Mouse (Mus musculus): ENCODE results near the gene Rab34.

Rab34 gene

DNA sequence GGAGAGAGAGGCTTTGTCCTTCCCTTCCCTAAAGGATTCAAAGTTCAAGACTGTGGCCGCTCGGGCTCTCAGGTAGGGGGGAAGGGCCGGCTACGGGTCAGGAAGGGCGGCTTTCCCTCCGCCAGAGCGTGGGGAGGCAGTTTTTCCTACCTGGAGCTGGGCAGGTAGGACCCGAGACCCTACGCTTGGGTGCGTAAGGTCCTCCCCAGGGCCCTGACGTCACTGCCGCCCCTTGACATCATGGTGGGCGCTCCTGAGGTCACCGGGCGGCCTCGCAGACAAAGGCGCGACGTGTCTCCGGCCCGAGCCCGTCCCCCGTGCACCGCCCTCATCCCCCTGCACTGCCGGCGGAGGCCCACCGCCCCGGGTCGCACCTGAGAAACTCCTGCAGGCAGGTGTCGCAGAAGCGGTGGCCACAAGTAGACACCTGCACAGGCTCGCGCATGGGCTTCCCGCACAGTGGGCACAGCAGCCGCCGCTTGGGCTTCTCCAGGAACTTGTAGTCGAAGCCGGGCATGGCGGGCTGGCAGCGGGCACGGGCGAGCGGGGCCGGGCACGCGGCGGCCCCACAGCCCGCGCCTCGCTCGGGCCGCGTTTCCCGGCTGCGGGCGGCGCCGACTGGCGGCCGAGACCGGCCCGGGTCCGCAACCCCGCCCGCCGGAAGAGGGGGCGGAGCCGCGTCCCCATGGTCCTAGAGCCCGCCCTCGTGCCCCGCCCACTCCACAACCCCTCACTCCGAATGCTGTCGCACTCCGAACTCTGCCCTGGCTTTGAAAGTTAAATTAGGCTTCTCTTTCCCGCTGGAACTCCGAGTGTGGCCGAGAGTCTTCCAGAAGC lies 23.1 kb upstream of the Rab34 start, which contains the start of gene Traf4:
Traf4 (minus strand) TSS at position 666 of the 837 bp plus-strand sequence.
- DNase-seq (ENCODE audit: low spot score) = peak; percentile 92

DNA sequence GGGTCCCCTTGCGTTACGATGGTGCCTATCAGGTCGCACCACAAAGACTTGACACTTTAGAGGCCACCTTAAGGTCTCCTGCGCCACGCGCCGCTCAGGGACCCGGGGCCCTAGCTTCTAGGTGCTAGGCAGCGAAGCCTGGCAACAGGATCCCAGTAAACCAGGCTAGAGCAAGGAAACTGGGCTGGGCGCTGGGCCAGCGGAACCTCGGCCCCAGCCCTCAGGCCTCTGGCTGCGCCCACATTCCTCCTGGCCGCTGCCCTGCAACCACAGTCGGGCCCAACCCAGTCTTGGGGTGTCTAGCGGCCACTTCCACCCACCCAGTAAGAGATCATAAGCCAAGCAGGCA lies 22.5 kb upstream of the Rab34 start:
- DNase-seq (ENCODE audit: low spot score) = peak; percentile 84

DNA sequence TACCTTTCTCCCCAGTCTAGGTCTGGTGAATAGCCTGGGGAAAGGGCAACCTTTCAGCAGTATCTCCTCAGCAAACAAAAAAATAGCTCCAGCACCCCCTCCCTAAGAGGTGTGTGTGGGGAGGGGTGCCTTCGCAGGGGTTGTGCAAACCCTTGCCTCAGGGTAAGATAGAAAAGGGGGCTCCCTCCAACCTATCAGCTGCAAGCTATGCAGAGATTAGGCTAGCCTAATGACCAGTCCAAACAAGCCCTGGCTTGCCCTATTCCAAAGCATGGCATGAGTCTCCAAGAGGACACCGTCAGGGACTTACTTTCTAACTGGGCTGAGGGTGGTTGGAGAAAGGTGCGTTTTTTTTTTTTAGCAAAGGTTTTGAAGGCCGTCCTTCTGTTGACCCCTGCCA lies 22.1 kb upstream of the Rab34 start:
- no peak for DNase-seq (ENCODE audit: low spot score)

DNA sequence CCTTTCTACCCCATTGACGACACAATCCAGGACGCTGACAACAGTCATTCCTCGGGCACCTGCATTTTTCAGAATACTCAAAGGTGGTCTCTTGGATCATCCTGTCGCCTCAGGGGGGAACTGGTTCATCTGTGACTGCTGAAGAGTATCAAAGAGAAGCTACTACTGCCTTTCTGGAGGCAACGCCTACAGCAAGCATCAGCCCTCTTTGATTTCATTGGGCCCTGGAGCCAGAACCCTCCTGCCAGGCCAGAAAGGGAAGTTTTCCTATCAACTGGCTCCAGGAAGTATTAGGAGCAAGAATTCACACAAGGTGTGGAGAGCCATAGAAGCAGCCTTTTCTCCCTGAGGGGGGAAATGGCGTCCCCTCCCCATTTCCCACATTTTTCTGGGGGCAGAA lies 21.6 kb upstream of the Rab34 start:
- no peak for DNase-seq (ENCODE audit: low spot score)

DNA sequence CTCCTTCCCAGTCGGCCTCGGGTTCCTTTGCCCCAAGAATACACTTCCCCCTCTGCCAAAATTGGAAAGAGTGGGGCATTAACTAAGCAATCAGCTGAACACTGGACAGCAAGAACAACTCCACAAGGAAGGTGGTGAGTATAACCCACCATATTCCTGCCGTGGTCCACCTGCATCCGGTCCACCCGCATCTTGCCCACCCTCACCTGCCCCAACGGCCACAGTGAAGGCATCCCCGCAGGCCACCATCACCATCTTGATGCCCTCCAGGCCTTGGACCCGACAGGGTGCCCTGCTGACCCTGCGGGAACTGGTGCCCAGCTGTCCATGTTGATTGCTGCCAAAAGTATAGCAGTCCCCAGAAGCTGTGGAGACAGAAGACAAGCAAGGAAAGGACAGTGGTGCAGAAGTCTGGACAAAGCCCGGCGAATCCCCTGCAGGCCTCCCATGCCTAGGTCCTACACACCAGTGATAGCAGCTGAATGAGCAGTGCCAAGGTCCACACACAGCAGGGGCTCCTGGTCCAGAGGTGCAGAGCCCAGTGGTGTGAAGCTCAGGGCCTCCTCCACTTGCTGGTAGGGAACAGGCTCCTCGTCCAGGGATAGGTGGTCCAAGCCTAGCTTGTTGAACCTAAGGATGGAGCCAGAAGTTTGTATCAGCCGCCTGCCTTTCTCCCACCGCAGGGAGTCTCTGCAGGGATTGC lies 20.8 kb upstream of the Rab34 start:
- DNase-seq (ENCODE audit: low spot score) = no peak

DNA sequence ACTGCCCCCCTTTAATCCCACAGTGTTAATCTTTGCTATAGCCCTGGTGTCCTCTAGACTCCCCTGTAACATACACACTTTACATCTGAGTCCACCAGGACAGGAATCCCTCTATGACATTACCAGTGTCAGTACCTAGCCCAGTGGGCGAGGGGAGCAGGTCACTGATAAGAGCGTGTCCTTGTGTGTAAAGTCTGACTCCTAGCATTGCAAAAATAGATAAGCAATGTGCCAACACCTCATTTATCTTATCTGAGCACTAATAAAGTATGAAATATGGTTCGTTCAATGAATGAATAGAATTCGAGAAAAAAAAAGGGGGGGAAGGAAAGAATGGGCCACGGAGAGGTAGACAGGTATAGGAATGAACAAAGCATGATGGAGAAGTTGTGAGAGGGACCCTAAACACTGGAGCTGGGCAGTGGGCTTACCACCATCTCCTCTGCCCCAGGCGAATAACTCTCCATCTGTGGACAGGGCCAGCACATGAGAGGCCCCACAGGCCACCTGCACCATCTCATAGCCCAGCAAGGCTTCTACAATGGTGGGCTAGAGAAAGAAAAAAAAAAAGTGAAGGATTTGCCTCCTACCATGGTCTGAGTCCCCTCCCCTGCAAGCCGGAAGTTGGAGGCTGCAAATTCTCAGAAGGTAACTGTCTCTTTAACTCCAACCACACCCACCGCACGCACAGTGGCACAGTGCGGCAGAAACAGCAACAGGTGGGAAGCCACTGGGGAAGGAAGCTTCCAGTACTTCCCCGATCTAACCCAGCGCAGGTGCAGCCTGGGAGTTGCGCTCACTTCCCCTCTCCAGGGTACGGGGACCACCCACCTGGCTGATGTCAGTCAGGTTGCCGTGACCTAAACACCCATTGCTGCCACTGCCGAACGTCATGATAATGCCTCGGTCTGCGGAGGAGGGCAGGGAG lies 19.4 kb upstream of the Rab34 start:
- no peak for DNase-seq (ENCODE audit: low spot score)

DNA sequence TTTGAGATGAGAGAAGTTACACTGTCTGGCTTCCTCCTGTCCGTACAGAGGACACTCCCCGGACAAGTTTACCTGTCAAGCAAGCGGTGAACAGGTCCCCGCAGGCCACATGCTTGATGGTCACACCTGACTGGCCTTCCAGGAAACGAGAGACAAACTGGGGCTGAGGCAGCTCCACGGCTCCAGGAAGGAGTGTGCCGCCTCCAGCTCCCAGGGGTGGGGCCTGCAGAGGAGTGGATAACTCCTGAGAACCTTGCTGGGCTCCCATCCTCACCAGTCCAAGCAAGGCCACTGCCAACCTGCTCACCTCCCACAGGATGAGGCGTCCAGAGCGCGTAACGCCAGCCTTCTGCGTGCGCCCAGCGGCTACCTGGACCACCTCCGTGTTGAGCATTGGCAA lies 17.9 kb upstream of the Rab34 start:
- no peak for DNase-seq (ENCODE audit: low spot score)

DNA sequence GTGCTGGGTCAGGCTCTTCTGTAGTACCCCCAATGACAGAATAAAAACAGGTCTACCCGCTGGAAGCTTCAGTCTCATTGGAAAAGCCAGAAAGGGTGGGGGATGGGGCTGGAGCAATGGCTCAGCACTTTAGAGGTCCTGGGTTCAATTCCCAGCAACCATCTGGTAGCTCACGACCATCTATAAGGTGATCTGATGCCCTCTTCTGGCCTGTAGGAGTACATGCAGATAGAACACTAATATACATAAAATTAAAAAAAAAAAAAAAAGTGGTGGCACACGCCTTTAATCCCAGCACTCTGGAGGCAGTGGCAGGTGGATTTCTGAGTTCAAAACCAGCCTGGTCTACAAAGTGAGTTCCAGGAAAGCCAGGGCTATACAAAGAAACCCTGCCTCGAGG lies 16.9 kb upstream of the Rab34 start:
- DNase-seq (ENCODE audit: low spot score) = no peak

DNA sequence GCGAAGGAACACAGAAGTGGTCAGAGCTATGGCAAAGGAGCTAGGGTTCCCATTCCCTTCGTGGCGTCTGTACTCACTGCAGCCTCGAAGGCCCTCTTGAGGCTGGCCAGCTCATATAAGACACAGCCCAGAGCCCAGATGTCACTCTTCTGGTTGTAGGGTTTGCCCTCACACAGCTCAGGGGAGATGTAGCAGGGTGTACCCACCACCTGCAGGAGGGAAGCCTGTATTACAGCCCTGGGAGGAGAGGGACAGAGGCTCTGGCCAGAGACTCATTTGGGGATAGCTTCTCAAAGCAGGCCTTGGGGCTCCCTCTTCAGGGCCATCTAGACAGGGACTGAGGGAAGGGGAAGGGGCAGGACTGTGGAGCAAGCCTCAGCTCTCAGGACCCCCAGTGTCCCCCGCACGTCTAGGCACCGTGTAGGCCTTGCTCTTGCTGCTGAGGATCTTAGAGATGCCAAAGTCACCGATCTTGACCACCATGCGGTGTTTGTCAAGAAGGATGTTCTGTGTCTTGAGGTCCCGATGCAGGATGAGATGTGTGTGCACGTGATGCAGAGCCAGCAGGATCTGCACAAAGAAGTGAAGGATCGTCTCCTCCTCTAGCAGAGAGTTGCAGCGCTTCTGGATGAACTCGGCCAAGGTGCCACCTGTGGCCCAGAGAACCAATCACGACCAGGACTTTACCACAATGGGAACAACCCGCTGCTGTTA lies 16.0 kb upstream of the Rab34 start:
- DNase-seq (ENCODE audit: low spot score) = no peak

DNA sequence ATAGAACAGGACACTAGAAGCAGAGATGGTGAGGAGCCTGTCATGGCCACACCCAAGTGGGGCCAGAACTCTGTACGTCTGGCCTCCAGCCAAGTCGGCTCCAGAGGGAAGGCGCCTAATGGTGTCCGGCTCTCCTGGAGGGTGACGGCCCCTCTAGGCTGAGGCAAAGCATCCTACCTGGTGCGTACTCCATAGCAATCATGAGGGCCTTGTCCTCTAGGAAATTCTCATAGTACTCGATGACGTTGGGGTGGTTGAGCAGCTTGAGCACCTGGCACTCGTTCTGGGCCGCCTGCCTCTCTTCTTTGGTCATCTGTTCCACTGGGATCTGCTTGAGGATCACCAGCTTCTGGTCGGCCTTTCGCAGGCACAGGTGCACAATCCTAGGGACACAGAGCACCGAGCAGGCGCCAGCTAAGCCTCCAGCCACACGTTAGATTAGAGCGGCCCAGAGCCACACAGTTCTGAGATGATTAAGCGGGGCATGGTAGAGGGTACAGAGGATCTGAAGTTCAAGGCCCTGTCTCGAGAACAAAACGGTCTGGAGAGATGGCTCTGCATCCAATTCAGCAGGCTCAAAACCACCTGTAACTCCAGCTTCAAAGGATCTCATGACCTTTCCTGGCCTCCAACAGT lies 15.4 kb upstream of the Rab34 start:
- no peak for DNase-seq (ENCODE audit: low spot score)

DNA sequence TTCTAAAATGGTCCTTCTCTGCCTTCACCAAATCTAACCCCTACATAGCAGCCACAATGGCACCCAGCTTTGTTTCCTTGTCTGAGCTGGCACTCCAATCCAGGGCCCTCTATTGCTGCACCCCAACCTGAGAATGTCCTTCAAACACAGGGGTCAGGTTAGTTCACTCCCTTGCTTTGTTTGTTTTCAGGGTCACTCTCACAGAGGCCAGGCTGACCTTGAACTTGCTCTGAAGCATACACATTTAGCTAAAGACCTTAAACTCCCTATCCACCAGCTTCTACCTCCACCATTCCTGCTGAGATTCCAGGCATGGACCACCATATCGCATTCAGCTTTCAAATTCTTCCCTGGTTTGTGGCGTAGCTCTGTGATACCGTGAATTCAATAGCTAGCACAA lies 13.7 kb upstream of the Rab34 start:
- no peak for DNase-seq (ENCODE audit: low spot score)

DNA sequence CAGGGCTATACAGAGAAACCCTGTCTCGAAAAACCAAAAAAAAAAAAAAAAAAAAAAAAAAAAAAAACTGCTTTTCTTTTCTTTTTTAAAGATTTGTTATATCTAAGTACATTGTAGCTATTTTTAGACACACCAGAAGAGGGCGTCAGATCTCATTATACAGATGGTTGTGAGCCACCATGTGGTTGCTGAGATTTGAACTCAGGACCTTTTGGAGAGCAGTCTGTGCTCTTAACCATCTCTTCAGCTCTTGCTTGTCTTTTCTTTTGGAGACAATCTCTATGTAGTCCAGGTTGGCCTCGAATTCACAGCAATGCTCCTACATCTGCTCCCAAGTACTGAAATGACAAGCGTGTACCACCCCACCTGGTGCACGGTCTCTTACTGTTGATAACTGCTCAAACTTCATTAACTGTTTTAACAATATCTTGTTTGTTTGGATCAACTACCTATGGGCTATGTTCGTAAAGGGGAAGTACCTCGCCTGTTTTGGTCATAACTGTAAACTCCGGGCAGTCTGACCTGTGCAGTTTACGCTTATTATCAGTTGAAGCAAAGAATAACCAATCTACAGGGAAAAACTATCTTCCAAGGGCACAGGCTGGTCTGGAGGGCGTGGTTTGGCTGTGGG lies 12.3 kb upstream of the Rab34 start:
- DNase-seq (ENCODE audit: low spot score) = no peak

DNA sequence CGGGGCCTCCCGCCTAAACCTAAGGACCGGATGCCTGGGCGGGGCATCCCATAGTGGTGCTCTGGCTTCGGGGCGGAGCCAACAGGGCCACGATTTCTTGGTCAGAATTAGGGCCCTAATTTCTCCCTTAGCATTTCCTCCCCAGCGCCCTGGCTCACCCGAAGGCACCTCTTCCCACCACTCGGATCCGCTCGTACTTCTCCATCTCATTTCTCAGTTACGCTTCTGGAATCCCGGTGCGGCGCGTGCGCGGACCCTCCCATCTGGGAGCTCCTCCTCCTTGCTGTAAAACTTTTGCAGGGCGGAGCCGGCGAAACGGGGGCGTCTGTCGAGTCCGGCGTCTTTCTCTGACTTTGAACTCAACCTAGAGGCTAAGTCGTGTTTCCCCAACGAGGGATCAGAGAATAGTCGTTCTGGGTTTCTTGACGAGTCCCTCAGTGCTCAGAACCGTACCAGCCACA lies 11.8 kb upstream of the Rab34 start, which contains the start of the genes Nek8 and Tlcd1:
Nek8 (minus strand) TSS at position 274 of the 461 bp plus-strand sequence.
Tlcd1 (plus strand) TSS at position 310 of the 461 bp plus-strand sequence.
- DNase-seq (ENCODE audit: low spot score) = peak; percentile 93

DNA sequence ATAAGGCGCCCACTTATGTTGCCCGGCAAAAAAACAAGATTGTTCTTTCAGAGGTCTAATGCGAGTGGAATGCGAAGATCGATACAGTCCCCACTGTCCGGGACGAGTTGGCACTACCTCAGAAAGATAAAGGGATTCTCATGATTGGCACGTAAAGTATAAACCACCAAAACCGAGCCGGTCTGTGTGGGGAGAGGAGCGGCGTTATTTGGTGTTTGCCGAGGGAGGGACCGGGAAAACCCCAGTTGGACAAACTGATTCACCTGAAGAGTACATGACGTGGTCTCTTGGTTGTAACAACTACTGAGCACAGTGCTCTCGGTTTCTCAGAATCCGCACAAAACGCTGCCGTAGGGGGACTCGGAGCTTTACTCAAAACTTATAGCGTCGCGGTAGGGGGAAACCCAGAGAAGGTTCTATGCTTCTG lies 11.3 kb upstream of the Rab34 start:
- DNase-seq (ENCODE audit: low spot score) = no peak

DNA sequence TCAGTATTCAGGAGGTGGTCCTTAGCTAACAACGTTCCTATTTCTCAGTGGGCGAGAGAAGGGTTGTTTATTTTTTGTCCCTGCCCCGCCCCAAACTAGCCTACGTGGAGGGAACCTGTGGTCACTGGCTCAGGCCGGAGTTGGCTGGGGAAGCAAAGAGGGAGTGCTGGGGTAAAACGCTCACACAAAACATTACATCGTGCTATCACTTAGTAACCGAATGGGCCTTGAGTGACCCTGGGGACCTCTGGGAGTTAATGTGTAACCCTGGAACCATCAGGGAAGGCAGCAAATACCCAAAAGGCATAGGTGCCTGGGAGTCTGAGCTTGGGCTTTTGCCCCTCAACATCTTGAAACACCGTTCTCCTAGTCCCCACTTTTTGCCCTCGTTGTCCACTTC lies 10.8 kb upstream of the Rab34 start:
- DNase-seq (ENCODE audit: low spot score) = peak; percentile 88

DNA sequence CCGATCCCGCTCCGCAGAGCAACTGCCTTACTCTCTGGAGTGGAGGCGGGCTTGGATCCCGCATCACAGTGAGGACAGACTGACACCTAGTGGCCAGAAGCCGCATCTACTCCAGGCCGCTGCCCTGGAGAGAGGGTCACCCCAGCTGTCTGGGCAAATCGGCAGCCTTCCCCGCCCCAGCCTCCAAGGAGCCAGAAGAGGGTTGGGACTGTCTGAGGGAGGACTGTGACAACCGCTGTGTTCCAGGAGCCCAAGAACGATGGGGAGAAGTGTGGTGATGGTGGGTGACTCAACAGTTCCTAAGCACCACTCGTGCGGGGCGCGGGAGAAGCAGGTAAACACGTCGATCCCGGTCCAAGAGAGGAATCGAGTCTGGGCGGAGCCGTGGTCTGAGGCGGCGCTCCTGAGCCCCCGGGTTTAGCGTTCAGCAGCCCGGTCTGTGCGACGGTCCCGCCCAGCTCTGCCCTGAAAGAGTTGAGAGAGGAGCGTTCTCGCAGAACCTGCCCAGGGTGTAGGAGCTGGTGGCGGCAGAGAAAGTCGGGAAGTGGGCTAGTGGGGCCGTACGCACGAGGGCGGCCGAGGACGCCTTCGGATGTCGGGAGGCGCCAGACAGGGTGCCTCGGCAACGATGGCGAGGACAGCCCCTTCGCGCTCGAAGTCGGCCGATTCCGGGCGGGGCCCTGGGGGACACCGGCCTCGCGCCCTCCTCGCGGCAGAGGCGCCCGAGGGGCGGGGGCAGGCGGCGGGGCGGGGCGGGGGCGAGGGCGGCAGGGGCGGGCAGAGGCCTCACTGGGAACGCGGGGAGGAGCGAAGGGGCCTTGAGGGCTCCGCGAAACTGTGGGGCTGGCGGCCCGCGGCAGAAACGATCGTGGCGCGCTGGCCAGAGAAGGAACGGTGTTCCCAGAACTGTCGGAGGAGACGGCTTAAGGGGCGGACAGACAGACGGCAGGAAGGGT lies 10.0 kb upstream of the Rab34 start:
- DNase-seq (ENCODE audit: low spot score) = peak; percentile 98

DNA sequence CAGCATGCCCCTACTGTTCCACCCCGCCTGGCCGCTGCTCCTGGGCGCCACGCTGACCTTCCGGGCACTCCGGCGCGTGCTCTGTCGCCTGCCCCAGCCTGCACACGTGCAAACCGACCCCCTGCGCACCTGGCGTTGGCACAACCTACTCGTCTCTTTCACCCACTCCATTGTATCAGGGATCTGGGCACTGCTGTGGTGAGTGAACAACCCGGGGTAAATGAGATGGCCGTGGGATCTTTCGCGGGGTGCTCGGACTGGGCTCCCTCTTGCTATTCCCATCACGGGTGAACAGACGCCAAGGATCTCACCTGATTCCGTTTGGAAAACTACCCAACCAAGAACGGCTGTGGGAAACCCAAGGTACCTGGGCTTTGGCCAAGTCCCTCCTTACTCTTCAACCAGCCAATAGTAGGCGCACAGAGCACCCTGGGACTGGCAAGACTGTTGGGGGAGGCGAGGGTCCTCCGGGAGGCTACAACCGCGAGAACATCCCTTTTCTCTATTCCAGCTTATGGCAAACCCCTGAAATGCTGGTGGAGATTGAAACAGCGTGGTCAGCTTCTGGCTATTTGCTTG lies 9.3 kb upstream of the Rab34 start:
- peak; percentile 83 for DNase-seq (ENCODE audit: low spot score)

DNA sequence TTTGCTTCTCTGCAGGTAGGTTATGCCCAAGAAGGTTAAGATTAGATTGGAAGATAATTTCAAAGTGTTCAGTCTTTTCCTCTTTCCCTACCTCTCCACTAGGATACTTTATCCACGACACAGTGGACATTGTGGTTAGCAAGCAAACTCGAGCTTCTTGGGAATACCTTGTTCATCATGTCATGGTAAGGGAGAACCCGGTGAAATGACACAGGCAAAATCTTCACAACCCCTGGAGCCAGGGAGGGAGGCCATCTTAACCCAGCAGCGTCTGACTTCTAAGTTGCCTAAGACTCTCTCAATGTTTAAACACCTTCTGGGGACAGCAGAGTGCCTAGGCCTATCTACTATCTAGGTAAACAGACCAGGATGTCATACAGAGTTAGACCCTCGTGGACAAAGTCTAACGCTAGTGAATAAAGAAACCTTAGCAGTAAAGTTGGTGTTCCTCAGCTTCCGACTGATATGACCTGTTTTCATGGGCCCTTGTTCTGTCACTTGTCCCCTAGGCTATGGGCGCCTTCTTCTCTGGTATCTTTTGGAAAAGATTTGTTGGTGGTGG lies 8.7 kb upstream of the Rab34 start:
- DNase-seq (ENCODE audit: low spot score) = no peak

Measured in adipocyte (in vitro differentiated cells).